Mouse (Mus musculus): Measurements from ENCODE around the gene Tango2. TPM values are rescaled to one million over a fixed set of nuclear protein-coding genes. Genes with fewer than 3 reads are reported as not detected.
A peak's percentile ranks its signal among the peaks of the same experiment; 100 is the strongest.
"Not testable (repeated sequence)": the region's sequence is repeated elsewhere in the genome, so short reads cannot be mapped to it uniquely, and the experiment has no call there.

The Tango2 gene
- total and polyA plus RNA-seq, 3 experiments = 42.8 to 87.0 (median 47.9) TPM

DNA sequence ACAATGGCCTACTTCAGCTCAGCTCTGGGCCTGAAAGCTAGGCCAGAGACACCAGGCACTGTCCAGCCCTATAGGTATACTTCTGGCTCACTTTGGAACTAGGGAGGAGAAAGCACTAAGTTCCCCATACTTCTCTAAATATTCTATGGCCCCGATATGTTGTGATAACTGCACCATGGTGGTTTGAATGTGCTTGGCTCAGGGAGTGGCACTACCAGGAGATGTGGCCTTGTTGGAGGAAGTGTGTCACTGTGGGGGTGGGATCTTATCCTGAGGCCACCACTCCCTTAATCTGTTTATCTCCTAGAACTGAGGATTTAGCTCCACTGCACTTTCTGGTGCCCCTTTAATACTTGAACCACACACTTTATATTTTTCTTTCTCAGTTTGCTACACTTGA is 39.7 kb downstream of the Tango2 start:
- H3K36me3 ChIP-seq (replicated peaks) = peaks cover 94% of the 10 kb centered on the region
- no peak for ATAC-seq (ENCODE audit: extremely low read depth, insufficient number of reproducible peaks, low FRiP score, poor library complexity, severe bottlenecking)
- TF ChIP-seq TAL1 (conservative IDR thresholded peaks at IDR 0.05; ENCODE audit: low read depth, low read length) (no peak), CTCF (IDR thresholded peaks at IDR 0.05; ENCODE audit: low read depth, low read length) (no peak), GATA1 (IDR thresholded peaks at IDR 0.05; ENCODE audit: borderline replicate concordance, low read length) (no peak), POLR2AphosphoS5 (IDR thresholded peaks at IDR 0.05; ENCODE audit: insufficient replicate concordance, low read depth, low read length) (no peak), GATA2 (IDR thresholded peaks at IDR 0.05; ENCODE audit: borderline replicate concordance, low read depth, low read length) (no peak)

GRCm38 (mm10) chr16:18289614-18290013 is 58.3 kb downstream of the Tango2 start:
- not testable (repeated sequence) for DNase-seq (ENCODE audit: low spot score); H3K9me3 ChIP-seq (replicated peaks); ATAC-seq (ENCODE audit: extremely low read depth, insufficient number of reproducible peaks, low FRiP score, poor library complexity, severe bottlenecking); H3K27me3 ChIP-seq (ENCODE audit: insufficient read depth, low read length)
- Histone ChIP-seq H3K4me1 (ENCODE audit: insufficient read depth, low read depth, low read length) (peaks cover 37% of the 10 kb centered on the region), H3K36me3 (replicated peaks) (peaks cover 35% of the 10 kb centered on the region), H3K4me3 (ENCODE audit: low read depth, low read length) (peak overlapping the region; percentile 90)

More for the DNA sequence above, 39.7 kb downstream of the Tango2 start:
- Histone ChIP-seq H3K4me1 (ENCODE audit: insufficient read depth, low read depth, low read length) (peaks cover 22% of the 10 kb centered on the region; the same call in 1 of the 2 replicates), H3K27me3 (ENCODE audit: insufficient read depth, low read length) (no peaks in the 10 kb centered on the region), H3K4me3 (ENCODE audit: low read depth, low read length) (no peak overlapping the region), H3K9me3 (replicated peaks) (no peaks in the 10 kb centered on the region)
- no peak for DNase-seq (ENCODE audit: low spot score)

DNA sequence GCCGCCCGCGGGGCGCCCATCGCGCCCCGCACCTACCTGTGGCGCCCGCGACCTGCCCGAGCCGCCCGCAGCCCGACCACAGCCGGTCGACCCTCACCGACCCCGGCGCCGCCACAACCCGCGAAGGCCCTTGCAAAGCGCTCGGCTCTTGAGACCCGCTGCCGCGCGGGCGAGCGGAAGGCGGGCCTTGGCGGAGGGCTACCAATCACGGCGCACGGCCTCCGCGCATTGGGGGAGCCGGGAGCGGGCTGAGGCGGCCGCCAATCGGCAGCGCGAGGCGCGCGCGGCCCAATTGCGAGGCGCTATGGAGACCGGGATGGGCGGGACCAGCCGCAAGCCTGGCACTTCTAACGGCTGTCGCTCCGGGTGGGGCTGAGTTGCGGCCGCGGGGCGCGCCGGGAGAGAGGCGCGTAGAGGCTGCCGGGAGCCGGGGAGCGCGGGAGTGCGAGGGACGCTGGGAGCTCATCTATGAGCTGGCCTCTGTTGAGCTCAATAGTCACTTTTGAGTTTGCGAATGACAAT is 58.8 kb downstream of the Tango2 start, which contains the start of gene Dgcr8:
TSS of gene Dgcr8 (minus strand) at position 180 of the 522 bp plus-strand sequence.
- no peak for TF ChIP-seq GATA1 (IDR thresholded peaks at IDR 0.05; ENCODE audit: borderline replicate concordance, low read length)
- TF ChIP-seq TAL1 (conservative IDR thresholded peaks at IDR 0.05; ENCODE audit: low read depth, low read length) = no peak
- Histone ChIP-seq H3K4me3 (ENCODE audit: low read depth, low read length) (peak within 1 kb of the TSS; percentile 90), H3K36me3 (replicated peaks) (peaks cover 39% of the 10 kb centered on the region), H3K9me3 (replicated peaks) (no peaks in the 10 kb centered on the region), H3K4me1 (ENCODE audit: insufficient read depth, low read depth, low read length) (peaks cover 37% of the 10 kb centered on the region), H3K27me3 (ENCODE audit: insufficient read depth, low read length) (no peaks in the 10 kb centered on the region)
- DNase-seq (ENCODE audit: low spot score) = peak; percentile 99
- ATAC-seq (ENCODE audit: extremely low read depth, insufficient number of reproducible peaks, low FRiP score, poor library complexity, severe bottlenecking) = peak; percentile 83

DNA sequence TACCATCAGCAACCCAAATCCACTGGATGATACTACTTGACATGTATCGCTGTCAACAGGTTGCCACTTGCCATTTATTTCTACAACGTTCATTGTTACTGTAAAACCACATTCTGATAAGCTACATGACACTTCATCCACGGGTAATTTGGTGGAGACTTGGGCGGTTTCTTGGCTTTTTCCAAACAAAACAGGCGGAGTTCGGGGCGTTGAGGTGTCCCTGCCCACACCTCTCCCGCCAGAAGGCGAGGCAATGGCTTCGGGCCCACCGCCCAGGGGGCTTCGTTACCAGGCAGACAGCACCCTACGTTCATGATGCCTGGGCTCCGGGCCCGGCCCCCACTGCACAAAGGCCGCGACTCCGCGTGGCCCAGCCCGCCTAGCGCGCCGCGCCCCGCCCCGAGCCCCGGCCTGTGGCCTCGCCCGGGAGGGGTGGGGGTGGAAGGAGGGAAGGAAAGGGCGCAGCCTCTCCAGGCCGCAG is 59.3 kb downstream of the Tango2 start:
- Histone ChIP-seq H3K4me3 (ENCODE audit: low read depth, low read length) (peak overlapping the region; percentile 90), H3K27me3 (ENCODE audit: insufficient read depth, low read length) (no peaks in the 10 kb centered on the region), H3K4me1 (ENCODE audit: insufficient read depth, low read depth, low read length) (peaks cover 42% of the 10 kb centered on the region), H3K9me3 (replicated peaks) (no peaks in the 10 kb centered on the region), H3K36me3 (replicated peaks) (peaks cover 45% of the 10 kb centered on the region)
- DNase-seq (ENCODE audit: low spot score) (peak; percentile 80), ATAC-seq (ENCODE audit: extremely low read depth, insufficient number of reproducible peaks, low FRiP score, poor library complexity, severe bottlenecking) (no peak)
- TF ChIP-seq POLR2AphosphoS5 (IDR thresholded peaks at IDR 0.05; ENCODE audit: insufficient replicate concordance, low read depth, low read length) (no peak), TAL1 (conservative IDR thresholded peaks at IDR 0.05; ENCODE audit: low read depth, low read length) (no peak), GATA2 (IDR thresholded peaks at IDR 0.05; ENCODE audit: borderline replicate concordance, low read depth, low read length) (no peak), CTCF (IDR thresholded peaks at IDR 0.05; ENCODE audit: low read depth, low read length) (no peak), GATA1 (IDR thresholded peaks at IDR 0.05; ENCODE audit: borderline replicate concordance, low read length) (no peak)

DNA sequence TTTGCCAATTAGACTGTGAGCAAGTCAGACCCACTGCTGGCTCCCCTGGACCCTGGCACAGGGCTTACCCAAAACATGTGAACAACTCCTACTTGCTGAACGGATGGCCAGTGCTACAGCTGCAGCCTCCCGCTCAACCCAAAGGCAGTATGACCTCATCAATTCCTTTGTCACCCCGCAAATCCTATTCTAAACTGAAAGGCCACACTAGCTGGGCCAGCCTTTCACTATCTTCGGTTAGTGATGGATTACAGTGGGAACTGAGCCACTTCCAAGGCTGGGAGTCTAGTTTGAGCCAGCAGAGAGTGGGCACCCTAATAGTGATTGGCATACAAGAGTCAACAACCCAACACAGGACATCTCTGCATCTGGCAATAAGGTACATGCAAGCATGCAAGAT is 59.7 kb downstream of the Tango2 start:
- Histone ChIP-seq H3K27me3 (ENCODE audit: insufficient read depth, low read length) (no peaks in the 10 kb centered on the region), H3K9me3 (replicated peaks) (no peaks in the 10 kb centered on the region), H3K36me3 (replicated peaks) (peaks cover 49% of the 10 kb centered on the region), H3K4me1 (ENCODE audit: insufficient read depth, low read depth, low read length) (peaks cover 43% of the 10 kb centered on the region), H3K4me3 (ENCODE audit: low read depth, low read length) (peak overlapping the region; percentile 90)
- DNase-seq (ENCODE audit: low spot score) (no peak), ATAC-seq (ENCODE audit: extremely low read depth, insufficient number of reproducible peaks, low FRiP score, poor library complexity, severe bottlenecking) (no peak)
- no peak for TF ChIP-seq TAL1 (conservative IDR thresholded peaks at IDR 0.05; ENCODE audit: low read depth, low read length)
- no peak for TF ChIP-seq CTCF (IDR thresholded peaks at IDR 0.05; ENCODE audit: low read depth, low read length)
- TF ChIP-seq GATA2 (IDR thresholded peaks at IDR 0.05; ENCODE audit: borderline replicate concordance, low read depth, low read length) = no peak

- DNase-seq (ENCODE audit: low spot score) = no peak
- no peak for ATAC-seq (ENCODE audit: extremely low read depth, insufficient number of reproducible peaks, low FRiP score, poor library complexity, severe bottlenecking)
- no peaks in the 10 kb centered on the region for H3K27me3 ChIP-seq (ENCODE audit: insufficient read depth, low read length)
Measured at GRCm38 (mm10) chr16:18275166-18275565, 72.7 kb downstream of the Tango2 start.

GRCm38 (mm10) chr16:18268182-18268581 is 79.7 kb downstream of the Tango2 start:
- TF ChIP-seq POLR2AphosphoS5 (IDR thresholded peaks at IDR 0.05; ENCODE audit: insufficient replicate concordance, low read depth, low read length) (no peak), CTCF (IDR thresholded peaks at IDR 0.05; ENCODE audit: low read depth, low read length) (no peak), TAL1 (conservative IDR thresholded peaks at IDR 0.05; ENCODE audit: low read depth, low read length) (no peak), GATA1 (IDR thresholded peaks at IDR 0.05; ENCODE audit: borderline replicate concordance, low read length) (no peak), GATA2 (IDR thresholded peaks at IDR 0.05; ENCODE audit: borderline replicate concordance, low read depth, low read length) (no peak)
- Histone ChIP-seq H3K4me3 (ENCODE audit: low read depth, low read length) (no peak overlapping the region), H3K4me1 (ENCODE audit: insufficient read depth, low read depth, low read length) (no peaks in the 10 kb centered on the region; the same call in 1 of the 2 replicates), H3K27me3 (ENCODE audit: insufficient read depth, low read length) (no peaks in the 10 kb centered on the region), H3K36me3 (replicated peaks) (peaks cover 93% of the 10 kb centered on the region), H3K9me3 (replicated peaks) (no peaks in the 10 kb centered on the region)
- ATAC-seq (ENCODE audit: extremely low read depth, insufficient number of reproducible peaks, low FRiP score, poor library complexity, severe bottlenecking) (no peak), DNase-seq (ENCODE audit: low spot score) (no peak)

More at GRCm38 (mm10) chr16:18275166-18275565, 72.7 kb downstream of the Tango2 start:
- Histone ChIP-seq H3K4me1 (ENCODE audit: insufficient read depth, low read depth, low read length) (peaks cover 7% of the 10 kb centered on the region; the same call in 1 of the 2 replicates), H3K9me3 (replicated peaks) (no peaks in the 10 kb centered on the region), H3K36me3 (replicated peaks) (peaks cover 93% of the 10 kb centered on the region), H3K4me3 (ENCODE audit: low read depth, low read length) (no peak overlapping the region)
- TF ChIP-seq GATA2 (IDR thresholded peaks at IDR 0.05; ENCODE audit: borderline replicate concordance, low read depth, low read length) (no peak), CTCF (IDR thresholded peaks at IDR 0.05; ENCODE audit: low read depth, low read length) (no peak)

Data from G1E (cell line).